Mouse (Mus musculus) liver (tissue): Measurements from ENCODE around the gene Mylk.
"Not testable (repeated sequence)": the region's sequence is repeated elsewhere in the genome, so short reads cannot be mapped to it uniquely, and the experiment has no call there.

ENCODE experiments used
- DNase-seq: peaks from one replicate; pipeline ENCODE4 v3.0.0-alpha.2; 2020; ENCODE audit warnings: mixed read lengths

The Mylk gene

GRCm38 (mm10) chr16:34772445-34773032 is 27.5 kb downstream of the Mylk start:
- no peak for DNase-seq

- DNase-seq = no peak
These were observed 37.4 kb downstream of the Mylk start for GRCm38 (mm10) chr16:34782442-34782841.

- DNase-seq = no peak
These were observed 38.5 kb downstream of the Mylk start for GRCm38 (mm10) chr16:34783536-34783935.

GRCm38 (mm10) chr16:34784675-34785074 is 39.7 kb downstream of the Mylk start:
- DNase-seq = no peak

- no peak for DNase-seq
These were observed 47.5 kb downstream of the Mylk start for GRCm38 (mm10) chr16:34792555-34792954.

- DNase-seq = no peak
These were observed 48.0 kb downstream of the Mylk start for GRCm38 (mm10) chr16:34793000-34793399.

- DNase-seq = no peak
These were observed 56.2 kb downstream of the Mylk start for GRCm38 (mm10) chr16:34801222-34801621.

- no peak for DNase-seq
These were observed 59.4 kb downstream of the Mylk start for GRCm38 (mm10) chr16:34804286-34805010.

GRCm38 (mm10) chr16:34806883-34807767 is 62.1 kb downstream of the Mylk start:
- DNase-seq = peak; percentile 40

- no peak for DNase-seq
These were observed 62.8 kb downstream of the Mylk start for GRCm38 (mm10) chr16:34807768-34808275.

- no peak for DNase-seq
These were observed 67.2 kb downstream of the Mylk start for GRCm38 (mm10) chr16:34812165-34812564.

- DNase-seq = not testable (repeated sequence)
These were observed 68.2 kb downstream of the Mylk start for GRCm38 (mm10) chr16:34813161-34813560.

GRCm38 (mm10) chr16:34813570-34813969 is 68.6 kb downstream of the Mylk start:
- no peak for DNase-seq

- no peak for DNase-seq
These were observed 69.6 kb downstream of the Mylk start for GRCm38 (mm10) chr16:34814612-34815011.

GRCm38 (mm10) chr16:34816548-34816947 is 71.5 kb downstream of the Mylk start:
- no peak for DNase-seq

GRCm38 (mm10) chr16:34825111-34825744 is 80.2 kb downstream of the Mylk start:
- no peak for DNase-seq

- DNase-seq = no peak
These were observed 89.5 kb downstream of the Mylk start for GRCm38 (mm10) chr16:34834477-34834876.

- no peak for DNase-seq
These were observed 94.1 kb downstream of the Mylk start for GRCm38 (mm10) chr16:34839004-34839703.

- no peak for DNase-seq
These were observed 94.8 kb downstream of the Mylk start for GRCm38 (mm10) chr16:34839704-34840331.

- no peak for DNase-seq
These were observed 99.8 kb downstream of the Mylk start for GRCm38 (mm10) chr16:34844783-34845182.

- peak; percentile 11 for DNase-seq
These were observed 102.6 kb downstream of the Mylk start for GRCm38 (mm10) chr16:34847638-34848037.

GRCm38 (mm10) chr16:34854066-34854465 is 109.1 kb downstream of the Mylk start:
- no peak for DNase-seq
